Mouse (Mus musculus) lung, postnatal 10 days (tissue): ENCODE measurements around the gene Cox19.
A peak's percentile ranks its signal among the peaks of the same experiment; 100 is the strongest.

Source experiments
- DNase-seq: peaks from one replicate; pipeline ENCODE4 v3.0.0; 2021

The Cox19 gene

DNA sequence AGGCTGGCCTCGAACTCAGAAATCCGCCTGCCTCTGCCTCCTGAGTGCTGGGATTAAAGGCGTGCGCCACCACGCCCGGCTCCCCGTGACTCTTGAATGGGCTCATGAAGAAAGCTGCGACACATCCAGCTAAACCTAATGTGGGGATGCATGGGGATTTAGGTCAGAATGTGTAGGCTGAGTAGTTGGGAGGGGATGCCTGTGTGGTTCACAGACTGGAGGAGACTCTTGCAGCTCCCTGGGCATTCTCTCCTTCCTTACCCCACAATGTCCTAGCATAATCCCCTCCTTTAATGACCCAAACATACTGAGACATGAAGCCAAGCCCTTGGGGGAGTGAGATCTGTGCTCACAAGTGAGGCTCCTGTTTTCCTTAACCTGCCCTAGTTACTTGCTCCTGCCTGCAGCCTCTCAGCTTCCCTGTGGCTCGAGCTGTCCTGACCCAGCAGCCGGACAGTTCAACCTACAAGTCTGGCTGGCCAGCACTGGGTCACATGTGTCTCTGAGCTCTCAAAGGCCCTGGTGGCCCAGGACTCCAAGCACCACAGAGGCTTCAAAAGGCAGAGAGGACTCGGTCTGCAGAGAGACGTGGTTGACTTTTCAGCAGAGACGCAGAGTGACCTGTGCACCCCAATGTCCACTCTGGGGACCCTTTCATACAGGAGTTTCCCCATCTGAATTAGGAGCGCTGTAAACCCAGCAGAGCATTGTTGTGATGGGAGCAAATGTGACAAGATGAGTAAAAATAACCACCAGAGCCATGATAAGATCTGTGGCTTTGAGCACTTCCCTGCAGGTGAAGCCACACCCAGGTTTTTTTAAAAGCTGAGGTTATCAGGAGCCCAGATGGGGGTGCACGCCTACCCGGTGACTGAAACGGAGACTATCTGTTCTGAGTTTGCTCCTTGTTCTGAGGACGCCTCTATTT is 30.6 kb upstream of the Cox19 start:
- no peak for DNase-seq

DNA sequence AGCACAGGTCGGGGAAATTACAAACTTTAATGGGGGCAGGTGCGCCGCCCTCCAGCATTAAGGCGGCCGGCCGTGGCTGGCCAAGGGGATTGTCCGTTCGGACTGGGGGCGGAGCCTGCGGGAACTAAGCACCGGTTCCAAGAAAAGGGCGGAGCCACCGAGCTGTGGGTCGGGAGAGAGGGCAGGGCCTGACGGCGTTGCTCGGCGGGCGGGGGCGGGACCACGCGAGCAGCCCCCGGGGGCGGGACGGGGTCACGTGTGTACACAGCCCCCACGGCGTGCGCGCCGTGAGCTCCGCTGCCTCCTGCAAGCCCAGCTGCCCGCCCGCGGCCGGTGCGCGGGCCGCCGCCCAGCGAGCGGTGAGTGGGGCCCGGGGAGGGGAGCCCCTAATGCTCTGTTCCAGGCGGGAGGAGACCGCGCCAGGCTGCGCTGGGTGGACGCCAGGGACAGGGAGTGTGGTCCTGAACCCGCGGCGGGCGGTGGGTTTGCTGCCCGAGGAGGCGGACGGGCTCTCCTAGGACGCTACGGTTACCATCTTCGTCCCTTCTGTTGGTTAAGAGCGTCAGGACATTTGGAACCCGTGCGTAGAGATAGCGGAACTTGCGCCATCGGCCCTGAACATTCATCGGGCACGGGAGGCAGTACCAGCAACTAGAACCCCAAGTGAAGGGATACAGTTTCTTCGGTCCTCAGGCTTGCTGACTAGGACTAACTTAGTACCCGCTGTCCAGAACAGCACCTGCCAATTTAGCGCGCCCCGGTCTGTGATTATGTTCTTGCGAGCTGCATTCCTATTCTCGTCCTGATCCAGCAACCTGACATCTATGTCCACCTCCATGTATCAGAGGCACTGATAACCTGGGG is 29.4 kb upstream of the Cox19 start:
- peak; percentile 98 for DNase-seq

DNA sequence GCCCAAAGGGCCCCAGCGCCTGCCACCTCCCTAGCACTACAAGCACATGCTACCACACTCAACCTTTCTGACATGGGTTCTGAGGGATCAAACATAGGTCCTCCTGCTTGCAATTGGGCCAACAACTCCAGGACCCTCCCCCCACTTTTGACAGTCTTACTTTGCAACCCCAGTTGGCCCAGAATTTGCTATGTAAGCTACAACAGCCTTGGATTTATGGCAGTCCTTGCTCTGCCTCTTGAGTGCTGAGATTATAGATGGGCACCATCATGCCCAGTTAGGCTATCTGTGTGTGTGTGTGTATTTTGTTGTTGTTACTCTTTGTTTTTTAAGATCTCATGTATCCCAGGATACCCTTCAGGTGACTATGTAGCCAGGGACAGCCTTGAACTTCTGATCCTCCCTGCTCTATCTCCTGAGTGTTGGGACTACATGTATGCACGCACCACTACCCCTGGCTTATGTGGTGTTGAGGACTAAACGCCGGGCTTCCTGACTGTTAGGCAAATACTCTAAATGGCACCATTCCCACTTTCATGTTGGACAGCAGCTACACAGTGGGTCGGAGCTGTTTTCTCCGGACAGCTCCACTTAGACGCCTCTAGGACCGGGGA is 28.7 kb upstream of the Cox19 start:
- DNase-seq = no peak

DNA sequence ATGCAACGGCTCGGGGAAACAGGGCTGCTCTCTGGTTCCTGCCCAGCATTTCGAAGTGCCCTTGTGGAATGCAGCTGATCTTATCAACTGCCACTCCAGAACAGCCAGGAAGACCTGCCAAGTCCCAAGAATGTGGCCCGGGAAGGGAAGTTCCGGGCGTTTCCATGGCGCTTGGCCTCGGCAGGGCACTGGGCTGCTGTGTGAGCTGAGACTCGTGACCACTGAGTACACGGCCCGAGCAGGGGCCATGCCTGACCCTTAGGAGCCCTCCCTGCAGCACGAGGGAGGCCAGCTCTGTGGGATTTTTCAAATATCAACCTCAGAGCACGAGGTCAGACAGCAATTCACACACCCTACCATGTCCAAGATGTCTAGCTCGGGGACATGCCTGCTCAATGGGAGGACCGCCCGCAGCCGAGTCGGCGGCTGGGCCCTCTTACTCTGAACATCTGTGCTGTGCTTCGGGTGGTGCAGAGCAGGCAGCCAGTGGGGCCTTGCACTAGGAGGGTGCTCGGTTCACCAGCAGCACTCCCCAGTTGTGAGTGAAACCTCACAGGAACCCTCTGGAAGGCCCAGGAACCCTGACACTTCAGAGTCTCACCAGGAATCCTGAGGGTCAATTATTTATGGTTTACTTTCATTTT is 27.9 kb upstream of the Cox19 start:
- peak; percentile 95 for DNase-seq

DNA sequence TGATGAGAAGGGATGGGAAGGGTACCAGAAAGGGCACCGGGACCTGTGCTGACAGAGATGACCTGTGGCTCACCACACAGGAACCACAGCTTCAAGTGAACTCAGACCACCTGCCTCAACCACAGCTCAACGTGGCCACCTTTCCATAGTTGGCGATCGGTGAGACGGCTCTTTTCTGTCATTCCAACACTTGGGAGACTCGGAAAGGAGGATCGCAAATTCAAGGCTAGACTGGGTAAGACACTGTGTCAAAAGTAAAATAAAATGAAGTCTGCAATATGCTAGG is 27.0 kb upstream of the Cox19 start:
- DNase-seq = no peak

DNA sequence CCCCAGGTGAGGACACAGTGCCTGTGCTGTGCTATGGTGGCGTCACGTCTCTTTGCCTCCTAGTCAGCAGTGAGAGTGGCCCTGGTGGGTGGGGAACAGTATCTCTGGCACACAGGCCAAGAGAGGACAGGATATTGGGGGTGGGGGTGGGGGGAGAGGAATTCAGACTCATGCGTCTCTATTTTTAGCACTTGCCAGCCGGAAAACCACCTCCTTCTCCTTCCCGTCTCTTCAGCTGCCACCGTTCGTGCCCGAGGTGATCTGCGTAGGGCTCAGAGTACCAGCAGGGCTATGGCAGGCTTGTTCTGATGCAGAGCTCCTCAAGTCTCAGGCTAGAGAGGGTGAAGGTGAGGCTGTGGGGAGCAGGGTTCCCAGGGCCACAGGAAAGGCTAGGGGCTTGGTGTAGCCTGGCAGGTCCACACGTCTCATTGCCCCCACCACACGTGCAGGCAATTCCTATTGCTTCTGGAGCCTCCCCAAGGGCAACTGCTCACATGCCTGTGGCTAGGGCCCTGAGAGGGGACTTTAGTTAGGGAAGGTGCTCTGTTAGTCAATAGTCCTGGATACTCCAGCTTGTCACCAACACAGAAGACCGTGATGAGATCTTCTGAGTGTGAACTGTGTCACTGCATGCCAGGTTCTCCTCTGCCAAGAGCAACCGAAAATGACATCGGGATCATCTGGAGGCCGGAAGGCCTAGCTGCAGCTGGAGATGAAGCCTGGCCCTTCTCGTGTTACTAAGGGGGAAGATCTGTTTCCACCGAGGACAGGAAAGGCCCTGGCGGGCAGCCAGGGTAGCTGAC is 26.5 kb upstream of the Cox19 start, which contains the start of gene Gpr146:
Gene Gpr146 (plus strand): TSS at position 230 of the 803 bp plus-strand sequence.
- peak; percentile 89 for DNase-seq

DNA sequence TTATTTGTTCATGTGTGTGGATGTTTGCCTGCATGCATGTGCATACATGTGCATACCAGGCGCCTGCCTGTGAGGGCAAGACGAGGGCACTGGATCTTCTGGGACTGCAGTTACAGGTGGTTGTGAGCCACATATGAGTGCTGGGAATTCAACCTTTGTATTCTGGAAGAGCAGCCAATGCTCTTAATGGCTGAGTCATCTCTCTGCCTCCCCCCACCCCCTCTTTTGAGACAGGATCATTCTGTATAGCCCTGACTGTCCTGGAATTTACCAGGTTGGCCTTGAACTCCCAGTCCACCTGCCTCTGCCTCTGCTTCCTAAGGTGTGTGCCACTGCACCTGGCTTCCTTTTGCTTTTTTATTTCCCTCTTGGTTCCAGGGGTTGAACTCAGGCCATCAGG is 23.6 kb upstream of the Cox19 start:
- no peak for DNase-seq

DNA sequence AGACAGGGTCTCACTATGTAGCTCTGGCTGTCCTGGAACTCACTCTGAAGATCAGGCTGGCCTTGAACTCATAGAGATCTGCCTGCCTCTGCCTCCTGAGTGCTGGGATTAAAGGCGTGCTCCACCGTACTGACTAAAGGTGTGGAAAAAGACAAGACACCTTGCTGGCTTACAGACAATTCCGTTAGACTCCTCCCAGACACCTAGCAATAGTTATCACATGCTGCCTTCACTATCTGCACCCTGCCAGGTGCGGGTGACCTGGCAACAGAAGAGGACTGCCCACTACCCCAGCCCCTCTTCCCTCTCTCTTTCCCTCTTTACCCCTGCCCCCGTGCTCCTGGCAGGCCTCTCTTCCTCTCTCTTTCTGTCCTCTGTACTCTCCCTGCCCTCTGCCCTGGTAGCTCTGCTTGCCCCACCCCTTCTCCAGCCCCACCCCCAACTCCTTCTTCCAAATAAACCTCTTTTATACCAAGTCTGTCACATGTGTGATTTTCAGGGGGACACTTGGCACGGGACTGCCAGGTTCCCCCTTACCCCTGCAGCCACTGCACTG is 22.7 kb upstream of the Cox19 start:
- no peak for DNase-seq

DNA sequence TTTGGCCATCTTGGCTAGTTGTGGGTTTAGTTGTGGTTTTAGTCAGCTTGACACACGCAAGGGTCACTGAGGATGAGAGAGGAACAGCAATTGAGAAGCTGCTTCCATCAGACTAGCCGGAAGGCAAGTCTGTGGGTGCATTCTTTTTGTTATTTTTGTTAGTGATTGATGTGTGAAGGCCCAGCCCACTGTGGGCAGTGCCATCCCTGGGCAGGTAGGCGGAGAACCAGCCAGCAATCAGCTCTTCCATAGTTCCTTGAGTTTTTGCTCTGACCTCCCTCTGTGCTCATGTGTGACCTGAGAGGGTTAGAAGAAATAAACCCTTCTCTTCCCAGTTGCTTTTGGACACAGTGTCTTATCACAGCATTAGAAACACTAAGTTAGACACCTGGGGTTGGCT is 21.9 kb upstream of the Cox19 start:
- no peak for DNase-seq

DNA sequence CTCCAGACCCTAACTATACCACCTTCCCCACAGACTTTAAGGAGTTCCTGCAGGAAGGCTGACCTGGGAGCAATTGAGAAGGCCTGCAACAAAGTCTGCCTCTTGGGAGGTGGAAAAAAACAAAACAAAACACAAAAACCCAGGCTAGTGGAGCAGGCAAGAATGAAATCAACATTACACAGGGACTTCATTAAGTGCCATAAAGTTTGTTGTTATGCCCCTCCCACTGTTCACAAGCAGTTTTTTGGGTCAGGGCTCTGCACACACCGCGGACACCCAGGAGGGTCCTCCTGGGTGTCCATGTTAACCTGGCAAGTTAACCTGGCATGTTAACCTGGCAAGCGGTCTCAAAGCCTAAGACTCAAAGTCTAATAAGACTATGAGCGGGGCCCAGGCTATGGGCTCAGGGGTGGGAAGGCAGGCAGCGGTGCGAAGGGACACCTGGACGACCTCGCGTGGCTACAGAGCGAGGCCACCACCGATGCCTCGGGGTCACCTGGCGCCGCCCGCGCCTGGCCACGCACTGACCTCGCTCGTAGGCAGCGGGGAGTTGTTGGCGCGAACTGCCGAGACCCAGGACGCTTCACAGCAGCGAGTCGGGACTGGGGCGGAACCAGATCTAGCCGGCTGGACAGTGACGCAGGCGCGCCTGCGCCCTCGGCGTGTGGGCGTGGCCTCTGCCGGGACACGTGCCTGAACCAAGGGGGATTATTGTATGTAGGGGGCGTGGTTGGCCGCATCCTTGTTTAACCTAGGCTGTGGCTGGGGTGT is 20.6 kb upstream of the Cox19 start:
- DNase-seq = peak; percentile 97

DNA sequence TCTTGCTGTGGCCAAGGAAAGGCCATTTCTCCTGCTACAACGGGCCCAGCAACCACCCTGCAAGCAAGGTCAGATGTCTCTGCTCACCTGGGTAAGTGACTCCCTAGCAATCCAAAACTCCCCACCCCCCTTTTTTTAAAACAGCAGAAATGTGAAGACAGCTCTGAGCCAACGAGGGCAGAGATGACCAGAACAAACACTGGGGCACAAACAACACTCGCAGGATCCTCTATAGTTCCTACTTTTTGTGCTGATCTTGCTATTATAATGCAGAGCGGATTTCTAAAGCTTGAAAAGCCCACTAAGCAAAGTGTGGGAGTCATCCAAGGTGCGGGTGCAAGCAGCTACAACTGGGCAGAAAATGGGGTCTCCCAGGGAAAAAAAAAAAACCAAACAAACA is 19.9 kb upstream of the Cox19 start:
- no peak for DNase-seq

DNA sequence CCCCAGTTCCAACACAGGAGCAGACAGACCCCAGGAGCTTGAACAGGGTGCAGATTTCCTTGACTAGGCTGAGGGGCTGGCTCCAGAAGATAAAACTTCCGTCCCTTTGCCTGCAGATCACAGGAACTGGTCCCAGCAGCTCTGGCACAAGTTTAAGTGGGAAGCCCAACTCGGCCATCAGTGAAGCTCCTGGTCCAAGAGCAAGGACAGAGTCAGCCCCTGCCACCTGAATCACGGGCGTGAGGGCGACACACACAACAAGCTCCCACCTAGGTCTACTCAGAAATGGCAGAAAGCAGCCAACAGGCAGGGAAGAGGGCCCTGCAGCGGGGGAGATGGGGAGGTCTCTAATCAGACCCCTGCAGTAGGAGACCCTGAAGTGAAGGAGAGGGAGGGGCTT is 19.1 kb upstream of the Cox19 start:
- no peak for DNase-seq

DNA sequence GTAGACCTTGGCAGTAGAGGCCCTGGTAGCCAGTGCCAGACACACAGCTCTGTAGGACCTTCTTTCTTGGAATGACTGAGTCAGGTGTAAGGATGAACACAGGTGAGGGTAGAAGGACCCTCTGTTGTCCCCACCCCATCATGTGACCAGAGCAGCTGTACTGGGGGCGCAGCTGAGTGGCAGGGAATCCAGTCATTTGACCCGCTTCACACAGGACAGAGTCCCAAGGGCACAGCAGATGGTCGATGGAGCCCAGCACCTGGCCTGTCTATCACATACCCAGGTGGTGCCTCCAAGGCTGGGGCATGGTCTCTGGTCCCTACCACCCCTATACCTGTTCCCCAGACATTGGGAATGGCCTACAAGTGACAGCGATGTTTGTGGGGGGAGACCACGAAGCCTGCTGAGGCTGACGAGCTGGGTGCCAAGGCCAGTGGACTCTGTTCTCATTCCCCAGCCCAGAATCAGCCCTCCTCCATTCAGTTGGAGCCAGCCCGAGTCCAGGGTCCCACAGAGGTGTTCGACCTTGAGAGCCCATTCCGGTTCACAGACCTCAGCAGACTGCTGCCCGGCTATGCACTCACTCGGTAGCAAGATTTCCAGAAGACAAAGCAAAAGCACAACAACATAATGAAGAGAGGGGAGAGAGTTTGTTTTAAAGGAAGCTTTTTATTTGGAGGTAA is 17.6 kb upstream of the Cox19 start:
- no peak for DNase-seq

DNA sequence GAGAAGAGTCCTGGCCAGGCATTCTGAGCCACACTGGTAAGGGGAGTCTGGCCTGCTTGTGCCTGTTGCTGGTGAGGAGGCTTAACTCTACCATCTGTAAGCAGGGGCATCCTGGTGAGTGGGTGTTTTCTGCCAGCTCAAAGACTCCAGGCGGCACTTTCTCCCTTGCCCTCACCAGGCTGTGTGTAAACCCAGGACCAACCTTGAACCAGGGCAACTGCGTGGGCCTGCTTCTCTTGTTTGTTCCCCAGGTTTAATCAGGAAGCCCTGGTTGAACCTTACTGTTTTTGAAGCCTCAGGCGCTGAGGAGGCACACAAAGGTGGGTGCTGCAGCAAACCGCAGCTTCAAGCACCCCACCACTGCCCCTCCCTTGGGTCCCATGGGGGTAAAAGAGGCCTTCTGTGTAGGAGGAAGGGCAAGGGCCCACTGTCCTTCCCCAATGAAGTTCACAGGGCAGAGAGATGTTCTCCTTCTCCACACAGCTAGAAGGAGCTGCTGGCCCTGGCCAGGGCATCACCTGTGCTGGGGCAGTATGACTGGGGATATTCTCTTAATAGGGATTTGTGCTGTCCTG is 16.8 kb upstream of the Cox19 start:
- no peak for DNase-seq

DNA sequence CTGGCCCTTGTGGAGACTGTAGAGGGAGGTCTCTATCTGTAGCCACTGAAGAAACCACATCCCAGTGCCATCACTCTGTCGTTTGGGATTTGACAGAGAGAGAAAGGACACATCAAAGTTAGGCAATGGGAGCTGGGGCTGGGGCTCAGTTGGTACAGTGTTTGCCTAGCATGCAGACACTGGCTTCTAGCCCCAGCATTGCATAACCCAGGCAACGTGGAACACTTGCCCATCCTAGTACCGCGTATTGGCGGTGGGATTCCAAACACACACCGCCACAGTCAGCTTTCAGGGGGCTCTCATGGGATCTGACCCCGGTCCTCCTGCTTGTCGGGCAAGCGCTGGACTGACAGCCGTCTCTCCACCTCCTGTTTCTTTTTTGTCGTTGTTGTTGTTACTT is 15.3 kb upstream of the Cox19 start:
- no peak for DNase-seq

DNA sequence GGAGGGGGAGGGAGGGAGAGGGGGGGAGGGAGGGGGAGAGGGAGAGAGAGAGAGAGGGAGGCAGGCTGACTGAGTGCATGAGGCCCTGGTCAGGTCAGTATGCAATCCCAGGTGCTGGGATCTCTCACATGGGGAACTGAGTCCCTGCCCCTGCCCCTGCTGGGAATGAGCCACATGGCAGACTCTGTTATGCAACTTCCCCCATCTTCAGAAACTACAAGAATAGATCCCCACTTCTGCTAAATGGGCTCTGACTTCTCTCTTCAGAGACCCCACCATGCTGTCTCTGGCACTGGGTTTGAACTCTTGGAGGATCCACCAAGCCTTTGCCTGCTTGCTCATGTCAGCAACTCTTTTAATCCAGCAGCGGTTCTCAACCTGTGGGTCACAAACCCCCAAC is 14.6 kb upstream of the Cox19 start:
- DNase-seq = no peak

DNA sequence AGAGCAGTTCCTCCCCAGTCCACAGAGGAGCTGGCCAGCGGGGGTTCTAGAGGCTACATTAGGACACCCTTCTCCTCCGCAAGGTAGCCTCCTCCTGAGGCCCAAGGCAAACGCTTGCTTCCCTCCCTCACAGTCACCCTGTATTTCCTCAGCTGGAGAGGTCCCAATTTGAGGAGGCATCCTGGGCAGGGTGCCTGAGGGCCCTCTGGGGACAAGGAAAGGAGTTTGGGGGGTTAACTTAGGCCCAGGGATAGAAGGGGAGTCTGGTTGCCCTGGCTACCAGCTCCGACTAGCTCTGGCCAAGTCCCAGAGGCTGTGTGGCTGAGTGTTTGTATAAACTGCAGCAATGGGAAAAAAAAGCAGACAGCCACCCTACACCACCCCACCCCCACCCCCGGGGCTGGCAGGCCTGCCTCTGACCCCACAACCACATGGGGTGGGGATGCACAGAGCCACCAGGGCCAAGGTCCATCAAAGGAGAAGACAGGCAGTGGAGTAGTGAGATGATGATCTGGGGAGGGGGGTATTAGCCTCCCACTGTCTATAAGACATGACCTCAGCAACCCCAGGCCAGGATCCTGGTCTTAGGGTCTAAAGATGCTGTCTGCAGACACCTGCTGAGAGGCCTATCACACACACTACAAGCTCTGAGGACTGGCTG is 13.8 kb upstream of the Cox19 start:
- peak; percentile 89 for DNase-seq

DNA sequence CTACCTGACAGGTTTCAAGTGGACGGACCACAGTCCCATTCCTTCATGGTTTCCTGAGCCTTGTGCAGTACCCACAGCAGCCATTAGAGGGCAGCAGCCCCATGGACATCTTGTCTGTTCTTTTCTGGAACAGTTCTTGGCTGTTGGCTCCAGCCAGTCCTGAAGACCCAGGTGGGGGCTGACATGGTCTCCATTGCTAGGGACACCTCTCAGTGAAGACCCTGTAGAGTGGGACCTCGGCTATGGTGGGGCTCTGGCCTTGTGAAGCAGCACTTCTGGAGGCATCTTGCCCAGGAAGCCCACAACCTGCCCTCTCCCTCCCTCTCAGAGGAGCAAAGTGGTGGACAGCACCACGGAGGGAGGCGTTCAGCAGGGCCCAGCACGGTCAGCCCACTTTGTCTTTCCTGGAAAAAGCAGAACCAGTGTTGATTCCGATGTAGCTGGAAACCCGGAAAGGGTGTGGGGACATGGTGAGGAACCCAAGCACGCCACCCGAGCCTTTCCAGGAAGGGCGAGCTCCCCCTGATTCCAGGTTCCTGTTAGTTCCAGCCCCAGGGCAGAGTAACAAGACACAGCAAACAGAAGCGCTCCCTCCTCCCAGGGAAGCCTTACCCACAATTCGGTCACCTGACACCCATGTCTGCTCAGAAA is 13.2 kb upstream of the Cox19 start:
- DNase-seq = peak; percentile 95

DNA sequence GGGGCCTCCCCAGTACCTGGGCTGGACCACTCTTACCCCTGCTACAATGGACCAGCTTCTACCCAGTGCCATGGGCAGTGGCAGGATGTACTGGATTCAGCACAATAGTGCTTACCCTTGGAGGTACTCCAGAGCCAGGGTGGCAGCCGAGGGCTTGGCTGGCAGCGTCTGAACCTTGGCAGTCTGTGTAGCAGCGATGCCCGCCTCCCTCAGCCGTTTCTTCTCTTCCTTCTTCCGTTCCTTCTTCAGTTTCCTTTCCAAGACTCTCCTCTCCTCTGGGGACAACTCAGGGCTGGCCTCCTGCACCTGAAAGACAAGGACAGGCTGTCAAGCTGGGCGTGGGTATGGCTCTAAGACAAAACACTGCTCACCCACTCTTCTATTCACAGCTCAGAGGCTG is 12.6 kb upstream of the Cox19 start:
- peak; percentile 50 for DNase-seq
